Mouse (Mus musculus) hindbrain, embryonic 16.5 days (tissue): ENCODE measurements at regions not wholly inside any gene's neighbourhood (a gene's known extent, or its start where the extent isn't known, plus 50 kb on each side); places are given as distances from the start of the nearest gene placed in this dataset.

Experiments
- ATAC-seq: fragments of 200-750 bp; cut with Nextera tagmentation; 2 replicates; pipeline ENCODE4 v1.8.0; 2017; ENCODE audit warnings: moderate TSS enrichment, moderate library complexity
- H3K27ac ChIP-seq: fragments of 300-500 bp; sonication (generic); 2 replicates; pipeline ENCODE4 v1.5.1; 2014; ENCODE audit warnings: low read depth, mild to moderate bottlenecking, control low read depth, low read length, moderate library complexity
- H3K27me3 ChIP-seq: fragments of 300-500 bp; sonication (generic); replicated peaks from 2 replicates; pipeline ENCODE4 v1.6.1; 2014; ENCODE audit warnings: low read length; ENCODE audit not compliant: control insufficient read depth, insufficient read depth
- H3K36me3 ChIP-seq: fragments of 300-500 bp; sonication (generic); 2 replicates; pipeline ENCODE4 v1.6.1; 2014; ENCODE audit warnings: mild to moderate bottlenecking, low read length, moderate library complexity, mixed read lengths; ENCODE audit not compliant: control insufficient read depth, insufficient read depth
- H3K4me1 ChIP-seq: fragments of 300-500 bp; sonication (generic); 2 replicates; pipeline ENCODE4 v1.6.1; 2014; ENCODE audit warnings: low read depth, low read length; ENCODE audit not compliant: control insufficient read depth, insufficient read depth
- H3K4me2 ChIP-seq: fragments of 300-500 bp; sonication (generic); 2 replicates; pipeline ENCODE4 v1.6.1; 2014; ENCODE audit warnings: mild to moderate bottlenecking, low read length, control low read depth, moderate library complexity
- H3K4me3 ChIP-seq: fragments of 300-500 bp; sonication (generic); 2 replicates; pipeline ENCODE4 v1.5.1; 2014; ENCODE audit warnings: mild to moderate bottlenecking, low read length, control low read depth, moderate library complexity
- H3K9ac ChIP-seq: fragments of 300-500 bp; sonication (generic); 2 replicates; pipeline ENCODE4 v1.6.1; 2014; ENCODE audit warnings: low read depth, mild to moderate bottlenecking, control low read depth, low read length, moderate library complexity
- H3K9me3 ChIP-seq: fragments of 300-500 bp; sonication (generic); 2 replicates; pipeline ENCODE4 v1.6.1; 2014; ENCODE audit warnings: mild to moderate bottlenecking, low read length, moderate library complexity; ENCODE audit not compliant: control insufficient read depth
- WGBS: fragments of 180-500 bp; shearing (Covaris S2); extraction: QIAGEN DNeasy Blood & Tissue Kit; methylation state at CpG from one replicate; pipeline ENCODE4 v1.1.7; 2014; 5-methylcytosine and 5-hydroxymethylcytosine counted together

- Histone ChIP-seq H3K4me2 (no peak overlapping the region), H3K4me3 (no peak overlapping the region), H3K4me1 (no peaks in the 10 kb centered on the region), H3K9me3 (0 out of 2 replicates have a peak, but pooled peaks cover 3% of the 10 kb centered on the region), H3K9ac (no peak overlapping the region), H3K27me3 (no peaks in the 10 kb centered on the region), H3K36me3 (no peaks in the 10 kb centered on the region), H3K27ac (no peak overlapping the region)
- WGBS: 68% methylated on average over 6 of the region's 6 CpGs
- no peak for ATAC-seq
These were observed 51.7 kb upstream of the Auts2 start for GRCm38 (mm10) chr5:132594796-132595195.
